ENCODE assay signal across 11 mouse cellular contexts in genomic region chr11:102962861-102963245, GRCm38 (mm10). TPM values are rescaled to one million over a fixed set of nuclear protein-coding genes. Genes with fewer than 3 reads are reported as not detected.
A peak's percentile ranks its signal among the peaks of the same experiment; 100 is the strongest.
DNase-seq lines count a peak whose midpoint lies in the region; ATAC-seq lines count a peak whose summit lies in the region.
"Had no signal": no experiment of that assay in that cellular context is flagged by ENCODE, and none has a peak within 500 bp of the region (broad histone marks: within the 10 kb centered on the region; RNA-seq: fewer than 3 reads in every experiment).

No protein-coding gene starts in this region.

- no peak for DNase-seq in lung, postnatal 4 days
- no peak for DNase-seq in limb, embryonic 11.5 days (ENCODE audit: low spot score)
- DNase-seq in gastrocnemius, adult 18-20 months (ENCODE audit: low spot score) = no peak
- DNase-seq in ovary, postnatal 36 days (ENCODE audit: low spot score) = no peak
- DNase-seq in spleen, adult 18-20 months = no peak
- DNase-seq: gastrocnemius, postnatal 10 days had no signal

- H3K9ac ChIP-seq in lung, embryonic 16.5 days (ENCODE audit: low read length) = no peak overlapping the region
- peak overlapping the region; percentile 55; the same call in 1 of the 2 replicates for H3K9ac ChIP-seq in forebrain, embryonic 13.5 days
- peak overlapping the region; percentile 58 for H3K9ac ChIP-seq in limb, embryonic 11.5 days (ENCODE audit: low read length)
- H3K9ac ChIP-seq in neural tube, embryonic 14.5 days (replicated peaks; ENCODE audit: low read depth, low read length) = peak overlapping the region; percentile 41; the same call in 1 of the 2 replicates

- no peaks in the 10 kb centered on the region; the same call in 1 of the 2 replicates for H3K27me3 ChIP-seq in lung, embryonic 16.5 days (ENCODE audit: control insufficient read depth, insufficient read depth, low read depth, low read length)
- peaks cover 13% of the 10 kb centered on the region; the same call in 1 of the 2 replicates for H3K27me3 ChIP-seq in forebrain, embryonic 13.5 days
- H3K27me3 ChIP-seq in limb, embryonic 11.5 days (ENCODE audit: control insufficient read depth, insufficient read depth, low read length) = no peaks in the 10 kb centered on the region
- no peaks in the 10 kb centered on the region; the same call in 1 of the 2 replicates for H3K27me3 ChIP-seq in neural tube, embryonic 14.5 days (ENCODE audit: control insufficient read depth, insufficient read depth, low read length)

- no peaks in the 10 kb centered on the region for H3K9me3 ChIP-seq in lung, embryonic 16.5 days (ENCODE audit: control insufficient read depth, low read length)
- no peaks in the 10 kb centered on the region for H3K9me3 ChIP-seq in forebrain, embryonic 13.5 days (replicated peaks)
- H3K9me3 ChIP-seq in limb, embryonic 11.5 days (ENCODE audit: control insufficient read depth, low read length) = no peaks in the 10 kb centered on the region
- H3K9me3 ChIP-seq in neural tube, embryonic 14.5 days (ENCODE audit: control insufficient read depth, low read length) = no peaks in the 10 kb centered on the region

- H3K4me1 ChIP-seq in lung, embryonic 16.5 days (replicated peaks; ENCODE audit: control insufficient read depth, insufficient read depth, low read length) = peaks cover 9% of the 10 kb centered on the region; the same call in 1 of the 2 replicates
- peaks cover 19% of the 10 kb centered on the region for H3K4me1 ChIP-seq in forebrain, embryonic 13.5 days
- peaks cover 19% of the 10 kb centered on the region for H3K4me1 ChIP-seq in limb, embryonic 11.5 days (ENCODE audit: control insufficient read depth, insufficient read depth, low read length)
- peaks cover 18% of the 10 kb centered on the region for H3K4me1 ChIP-seq in neural tube, embryonic 14.5 days (ENCODE audit: control insufficient read depth, insufficient read depth, low read length)

- no peak for ATAC-seq in lung, embryonic 16.5 days (ENCODE audit: low read depth)
- peak; percentile 22; the same call in 1 of the 2 replicates for ATAC-seq in forebrain, embryonic 13.5 days
- 0 out of 2 replicates have a peak, but pooled peaks have one; percentile 7 for ATAC-seq in limb, embryonic 11.5 days (ENCODE audit: insufficient number of reproducible peaks, low FRiP score, low TSS enrichment, low read depth)
- ATAC-seq in neural tube, embryonic 14.5 days (ENCODE audit: low read depth) = no peak
- ATAC-seq: inflammation-experienced regulatory T-cells, adult 6 months had no signal

- H3K27ac ChIP-seq in lung, embryonic 16.5 days (ENCODE audit: low read length) = no peak overlapping the region
- peak overlapping the region; percentile 89 for H3K27ac ChIP-seq in forebrain, embryonic 13.5 days
- peak overlapping the region; percentile 23 for H3K27ac ChIP-seq in limb, embryonic 11.5 days (replicated peaks; ENCODE audit: low read depth, low read length)
- no peak overlapping the region; the same call in 1 of the 2 replicates for H3K27ac ChIP-seq in neural tube, embryonic 14.5 days (ENCODE audit: low read depth, low read length)
- H3K27ac ChIP-seq: left cerebral cortex, adult 2 months had no signal

- H3K36me3 ChIP-seq in lung, embryonic 16.5 days (ENCODE audit: control insufficient read depth, insufficient read depth, low read length) = no peaks in the 10 kb centered on the region
- H3K36me3 ChIP-seq in forebrain, embryonic 13.5 days (ENCODE audit: poor library complexity, severe bottlenecking) = no peaks in the 10 kb centered on the region
- H3K36me3 ChIP-seq in limb, embryonic 11.5 days (ENCODE audit: control insufficient read depth, insufficient read depth, low read length) = no peaks in the 10 kb centered on the region
- H3K36me3 ChIP-seq in neural tube, embryonic 14.5 days (ENCODE audit: control insufficient read depth, insufficient read depth, low read length) = no peaks in the 10 kb centered on the region

- 50% methylated on average over 7 of the region's 7 CpGs for WGBS in lung, embryonic 16.5 days
- 18% methylated on average over 7 of the region's 7 CpGs for WGBS in forebrain, embryonic 13.5 days
- 25% methylated on average over 7 of the region's 7 CpGs for WGBS in limb, embryonic 11.5 days
- 24% methylated on average over 7 of the region's 7 CpGs for WGBS in neural tube, embryonic 14.5 days

- H3K4me2 ChIP-seq in lung, embryonic 16.5 days (ENCODE audit: low read depth, low read length) = 0 out of 2 replicates have a peak overlapping the region, but pooled peaks have one; percentile 17
- H3K4me2 ChIP-seq in forebrain, embryonic 13.5 days = peak overlapping the region; percentile 53
- H3K4me2 ChIP-seq in limb, embryonic 11.5 days (ENCODE audit: low read depth, severe bottlenecking) = peak overlapping the region; percentile 38; the same call in 1 of the 2 replicates
- H3K4me2 ChIP-seq in neural tube, embryonic 14.5 days (ENCODE audit: low read depth, low read length) = peak overlapping the region; percentile 36

- no peak overlapping the region for H3K4me3 ChIP-seq in lung, embryonic 16.5 days (ENCODE audit: low read length)
- H3K4me3 ChIP-seq in forebrain, embryonic 13.5 days = peak overlapping the region; percentile 20; the same call in 1 of the 2 replicates
- no peak overlapping the region for H3K4me3 ChIP-seq in limb, embryonic 11.5 days (ENCODE audit: low read depth, low read length)
- no peak overlapping the region for H3K4me3 ChIP-seq in neural tube, embryonic 14.5 days (ENCODE audit: low read depth, low read length)
- H3K4me3 ChIP-seq: left cerebral cortex, adult 2 months had no signal

RNA-seq across cellular contexts. Expression of gene C1ql1, which starts 16.4 kb away (rescaled TPM):
- polyA plus RNA-seq in lung, embryonic 16.5 days (2015; fragmentation: Nextera tagmentation; extraction: Ambion mirVana) = 0.24 and 0.60 TPM in 2 replicates
- polyA plus RNA-seq in forebrain, embryonic 13.5 days (2015; fragmentation: Nextera tagmentation; extraction: Ambion mirVana) = 1.4 and 1.5 TPM in 2 replicates
- 0.85 and 0.88 TPM in 2 replicates for polyA plus RNA-seq in limb, embryonic 11.5 days (2014; fragmentation: Nextera tagmentation; extraction: Ambion mirVana)
- 5.6 and 6.8 TPM in 2 replicates for polyA plus RNA-seq in neural tube, embryonic 14.5 days (2014; fragmentation: Nextera tagmentation; extraction: Ambion mirVana)
- not detected for total RNA-seq in gastrocnemius, adult 18-20 months (2021)
- polyA plus RNA-seq: inflammation-experienced regulatory T-cells, adult 6 months had no signal

RNA-seq across cellular contexts. Expression of gene Kif18b, which starts 37.9 kb away (rescaled TPM):
- 13.7 and 14.0 TPM in 2 replicates for polyA plus RNA-seq in lung, embryonic 16.5 days (2015; fragmentation: Nextera tagmentation; extraction: Ambion mirVana)
- polyA plus RNA-seq in forebrain, embryonic 13.5 days (2015; fragmentation: Nextera tagmentation; extraction: Ambion mirVana) = 10.3 and 10.7 TPM in 2 replicates
- 10.6 and 10.8 TPM in 2 replicates for polyA plus RNA-seq in limb, embryonic 11.5 days (2014; fragmentation: Nextera tagmentation; extraction: Ambion mirVana)
- polyA plus RNA-seq in neural tube, embryonic 14.5 days (2014; fragmentation: Nextera tagmentation; extraction: Ambion mirVana) = 0.84 and 0.88 TPM in 2 replicates
- not detected for total RNA-seq in gastrocnemius, adult 18-20 months (2021)
- total RNA-seq: left cerebral cortex, adult 2 months had no signal

Comparison
In these comparisons a context has a peak if more than half of its experiments do, and no peak if none do; other contexts are left out.
1. ATAC-seq: peak in forebrain, embryonic 13.5 days (single experiment) and limb, embryonic 11.5 days (single experiment); none in lung, embryonic 16.5 days (single experiment) and neural tube, embryonic 14.5 days (single experiment).
2. H3K27ac ChIP-seq: peak in forebrain, embryonic 13.5 days (single experiment) and limb, embryonic 11.5 days (single experiment); none in lung, embryonic 16.5 days (single experiment) and neural tube, embryonic 14.5 days (single experiment).
3. Peak in every context shown above with its lines, with median percentiles within 50 percentile points of each other: H3K4me2 ChIP-seq.